Mouse (Mus musculus) lung, embryonic 15.5 days (tissue): ENCODE data around the gene Pts. TPM values are rescaled to one million over a fixed set of nuclear protein-coding genes. Genes with fewer than 3 reads are reported as not detected.

Experiments used
- ATAC-seq: fragments of 200-750 bp; cut with Nextera tagmentation; 2 replicates; pipeline ENCODE4 v1.8.0; 2017; ENCODE audit warnings: moderate number of reproducible peaks, borderline replicate concordance; ENCODE audit not compliant: low FRiP score, low TSS enrichment; ENCODE audit errors: extremely low read depth
- H3K27ac ChIP-seq: fragments of 300-500 bp; sonication (generic); 2 replicates; pipeline ENCODE4 v1.5.1; 2015; ENCODE audit warnings: moderate library complexity, mild to moderate bottlenecking, inconsistent platforms
- H3K27me3 ChIP-seq: fragments of 300-500 bp; sonication (generic); 2 replicates; pipeline ENCODE4 v1.6.1; 2015; ENCODE audit warnings: inconsistent platforms
- H3K36me3 ChIP-seq: fragments of 300-500 bp; sonication (generic); 2 replicates; pipeline ENCODE4 v1.6.1; 2015; ENCODE audit warnings: inconsistent platforms
- H3K4me1 ChIP-seq: fragments of 300-500 bp; sonication (generic); 2 replicates; pipeline ENCODE4 v1.6.1; 2015; ENCODE audit warnings: inconsistent platforms
- H3K4me2 ChIP-seq: fragments of 300-500 bp; sonication (generic); 2 replicates; pipeline ENCODE4 v1.6.1; 2015; ENCODE audit warnings: inconsistent platforms, mild to moderate bottlenecking, moderate library complexity
- H3K4me3 ChIP-seq: fragments of 300-500 bp; sonication (generic); 2 replicates; pipeline ENCODE4 v1.5.1; 2015; ENCODE audit warnings: mild to moderate bottlenecking, inconsistent platforms
- H3K9ac ChIP-seq: fragments of 300-500 bp; sonication (generic); 2 replicates; pipeline ENCODE4 v1.6.1; 2015; ENCODE audit warnings: inconsistent platforms
- H3K9me3 ChIP-seq: fragments of 300-500 bp; sonication (generic); 2 replicates; pipeline ENCODE4 v1.6.1; 2016; ENCODE audit warnings: inconsistent platforms
- WGBS: fragments of 180-500 bp; shearing (Covaris S2); methylation state at CpG from one replicate; pipeline ENCODE4 v1.1.7; 2015; 5-methylcytosine and 5-hydroxymethylcytosine counted together
- polyA plus RNA-seq: library from polyadenylated mRNA; unstranded; fragments of >200 nt; fragmentation: Nextera tagmentation; extraction: Ambion mirVana; gene quantifications from 2 replicates; pipeline ENCODE4 v1.2.1, GENCODE M21; 2015

The Pts gene
- 70.4 and 71.2 TPM in 2 replicates for polyA plus RNA-seq

- Histone ChIP-seq H3K4me3 (peak within 1 kb of the TSS; percentile 85), H3K9ac (peak within 1 kb of the TSS; percentile 67), H3K27ac (peak within 1 kb of the TSS; percentile 62; the same call in 1 of the 2 replicates), H3K4me1 (peaks cover 11% of the 10 kb centered on the region; the same call in 1 of the 2 replicates), H3K9me3 (no peaks in the 10 kb centered on the region), H3K36me3 (no peaks in the 10 kb centered on the region), H3K4me2 (peak within 1 kb of the TSS; percentile 79), H3K27me3 (no peaks in the 10 kb centered on the region)
- WGBS = under 1% methylated on average over 54 of the region's 54 CpGs
- ATAC-seq = peak; percentile 97
Measured at GRCm38 (mm10) chr9:50528293-50528892, at the start of gene Pts. Pts (minus strand) TSS chr9:50528724.

GRCm38 (mm10) chr9:50569599-50570525 is 41.3 kb upstream of the Pts start:
- Histone ChIP-seq H3K4me3 (no peak overlapping the region), H3K4me1 (no peaks in the 10 kb centered on the region), H3K9me3 (no peaks in the 10 kb centered on the region), H3K9ac (no peak overlapping the region), H3K27me3 (no peaks in the 10 kb centered on the region), H3K27ac (no peak overlapping the region), H3K36me3 (no peaks in the 10 kb centered on the region), H3K4me2 (no peak overlapping the region)
- 63% methylated on average over 10 of the region's 10 CpGs for WGBS
- ATAC-seq = no peak

GRCm38 (mm10) chr9:50567881-50568280 is 39.4 kb upstream of the Pts start:
- no peaks in the 10 kb centered on the region for H3K36me3 ChIP-seq
- no peak for ATAC-seq
- 92% methylated on average over 2 of the region's 2 CpGs for WGBS
- no peak overlapping the region for H3K4me3 ChIP-seq
- no peaks in the 10 kb centered on the region for H3K9me3 ChIP-seq
- no peaks in the 10 kb centered on the region for H3K27me3 ChIP-seq
- no peak overlapping the region for H3K27ac ChIP-seq
- H3K4me1 ChIP-seq = no peaks in the 10 kb centered on the region
- no peak overlapping the region for H3K4me2 ChIP-seq
- no peak overlapping the region for H3K9ac ChIP-seq

- Histone ChIP-seq H3K9ac (no peak overlapping the region), H3K36me3 (no peaks in the 10 kb centered on the region), H3K27me3 (no peaks in the 10 kb centered on the region), H3K27ac (no peak overlapping the region), H3K9me3 (no peaks in the 10 kb centered on the region), H3K4me2 (no peak overlapping the region), H3K4me3 (no peak overlapping the region), H3K4me1 (no peaks in the 10 kb centered on the region)
- 82% methylated on average over 4 of the region's 4 CpGs for WGBS
- no peak for ATAC-seq
Measured at GRCm38 (mm10) chr9:50567372-50567771, 38.8 kb upstream of the Pts start.

- WGBS = 29% methylated on average over 4 of the region's 4 CpGs
- no peaks in the 10 kb centered on the region for H3K9me3 ChIP-seq
- no peaks in the 10 kb centered on the region for H3K4me1 ChIP-seq
- H3K9ac ChIP-seq = no peak overlapping the region
- H3K36me3 ChIP-seq = no peaks in the 10 kb centered on the region
- no peak overlapping the region for H3K4me2 ChIP-seq
- H3K27ac ChIP-seq = no peak overlapping the region
- H3K4me3 ChIP-seq = no peak overlapping the region
- no peaks in the 10 kb centered on the region for H3K27me3 ChIP-seq
- ATAC-seq = no peak
Measured at GRCm38 (mm10) chr9:50565940-50566339, 37.4 kb upstream of the Pts start.

- H3K4me1 ChIP-seq = no peaks in the 10 kb centered on the region
- H3K4me3 ChIP-seq = no peak overlapping the region
- no peak overlapping the region for H3K9ac ChIP-seq
- 64% methylated on average over 7 of the region's 7 CpGs for WGBS
- no peaks in the 10 kb centered on the region for H3K9me3 ChIP-seq
- no peaks in the 10 kb centered on the region for H3K36me3 ChIP-seq
- no peak for ATAC-seq
- H3K27me3 ChIP-seq = no peaks in the 10 kb centered on the region
- H3K4me2 ChIP-seq = no peak overlapping the region
- no peak overlapping the region for H3K27ac ChIP-seq
Measured at GRCm38 (mm10) chr9:50565173-50565572, 36.6 kb upstream of the Pts start.

- Histone ChIP-seq H3K4me3 (no peak overlapping the region), H3K27ac (no peak overlapping the region), H3K36me3 (no peaks in the 10 kb centered on the region), H3K9me3 (no peaks in the 10 kb centered on the region), H3K9ac (no peak overlapping the region), H3K27me3 (no peaks in the 10 kb centered on the region), H3K4me2 (no peak overlapping the region), H3K4me1 (no peaks in the 10 kb centered on the region)
- WGBS = 79% methylated on average over 2 of the region's 2 CpGs
- ATAC-seq = no peak
Measured at GRCm38 (mm10) chr9:50561918-50562360, 33.4 kb upstream of the Pts start.

GRCm38 (mm10) chr9:50561145-50561917 is 32.8 kb upstream of the Pts start, which contains the start of gene Tex12:
Tex12 (minus strand) TSS chr9:50561325.
- WGBS = 84% methylated on average over 38 of the region's 38 CpGs
- no peak for ATAC-seq
- Histone ChIP-seq H3K4me1 (no peaks in the 10 kb centered on the region), H3K36me3 (no peaks in the 10 kb centered on the region), H3K27me3 (no peaks in the 10 kb centered on the region), H3K4me3 (no peak within 1 kb of the TSS), H3K27ac (no peak within 1 kb of the TSS), H3K4me2 (no peak within 1 kb of the TSS), H3K9me3 (no peaks in the 10 kb centered on the region), H3K9ac (no peak within 1 kb of the TSS)

- no peak for ATAC-seq
- Histone ChIP-seq H3K4me3 (no peak within 1 kb of the TSS), H3K27ac (no peak within 1 kb of the TSS), H3K4me2 (0 out of 2 replicates have a peak within 1 kb of the TSS, but pooled peaks have one; percentile 8), H3K4me1 (no peaks in the 10 kb centered on the region), H3K9ac (no peak within 1 kb of the TSS), H3K36me3 (no peaks in the 10 kb centered on the region), H3K9me3 (no peaks in the 10 kb centered on the region), H3K27me3 (no peaks in the 10 kb centered on the region)
- 30% methylated on average over 2 of the region's 2 CpGs for WGBS
Measured at GRCm38 (mm10) chr9:50555094-50555446, 26.5 kb upstream of the Pts start, which contains the start of gene Bco2. Bco2 (minus strand) TSS chr9:50555181.

GRCm38 (mm10) chr9:50554241-50555093 is 25.9 kb upstream of the Pts start, which contains the start of gene Il18:
Il18 (plus strand) TSS chr9:50554827.
- no peak within 1 kb of the TSS for H3K9ac ChIP-seq
- WGBS = 34% methylated on average over 12 of the region's 12 CpGs

GRCm38 (mm10) chr9:50553547-50553946 is 25.0 kb upstream of the Pts start:
- Histone ChIP-seq H3K4me1 (no peaks in the 10 kb centered on the region), H3K4me3 (no peak overlapping the region), H3K27ac (no peak overlapping the region), H3K4me2 (no peak overlapping the region), H3K27me3 (no peaks in the 10 kb centered on the region), H3K36me3 (no peaks in the 10 kb centered on the region), H3K9ac (no peak overlapping the region), H3K9me3 (no peaks in the 10 kb centered on the region)
- 68% methylated on average over 2 of the region's 2 CpGs for WGBS
- ATAC-seq = no peak

More at GRCm38 (mm10) chr9:50554241-50555093, 25.9 kb upstream of the Pts start, which contains the start of gene Il18:
- H3K9me3 ChIP-seq = no peaks in the 10 kb centered on the region
- H3K27me3 ChIP-seq = no peaks in the 10 kb centered on the region
- no peaks in the 10 kb centered on the region for H3K36me3 ChIP-seq
- no peaks in the 10 kb centered on the region for H3K4me1 ChIP-seq
- no peak for ATAC-seq
- no peak within 1 kb of the TSS for H3K27ac ChIP-seq
- 0 out of 2 replicates have a peak within 1 kb of the TSS, but pooled peaks have one; percentile 8 for H3K4me2 ChIP-seq
- no peak within 1 kb of the TSS for H3K4me3 ChIP-seq
